Mouse (Mus musculus) intestine, embryonic 16.5 days (tissue): ENCODE data around the gene Gm20379. TPM values are rescaled to one million over a fixed set of nuclear protein-coding genes. Genes with fewer than 3 reads are reported as not detected.

Experiments
- ATAC-seq: fragments of 200-750 bp; cut with Nextera tagmentation; 2 replicates; pipeline ENCODE4 v1.8.0; 2017; ENCODE audit warnings: moderate TSS enrichment, moderate library complexity
- H3K27ac ChIP-seq: fragments of 300-500 bp; sonication (generic); 2 replicates; pipeline ENCODE4 v1.5.1; 2014; ENCODE audit warnings: mild to moderate bottlenecking, low read length
- H3K27me3 ChIP-seq: fragments of 300-500 bp; sonication (generic); replicated peaks from 2 replicates; pipeline ENCODE4 v1.6.1; 2014; ENCODE audit warnings: low read length, control low read depth, mixed read lengths; ENCODE audit not compliant: control insufficient read depth, insufficient read depth
- H3K36me3 ChIP-seq: fragments of 300-500 bp; sonication (generic); 2 replicates; pipeline ENCODE4 v1.6.1; 2014; ENCODE audit warnings: low read length, control low read depth; ENCODE audit not compliant: control insufficient read depth, insufficient read depth
- H3K4me1 ChIP-seq: fragments of 300-500 bp; sonication (generic); 2 replicates; pipeline ENCODE4 v1.6.1; 2014; ENCODE audit warnings: low read length, control low read depth, mixed read lengths; ENCODE audit not compliant: control insufficient read depth, insufficient read depth
- H3K4me2 ChIP-seq: fragments of 300-500 bp; sonication (generic); 2 replicates; pipeline ENCODE4 v1.6.1; 2014; ENCODE audit warnings: low read depth, low read length, control low read depth
- H3K4me3 ChIP-seq: fragments of 300-500 bp; sonication (generic); 2 replicates; pipeline ENCODE4 v1.5.1; 2014; ENCODE audit warnings: mild to moderate bottlenecking, low read length
- H3K9ac ChIP-seq: fragments of 300-500 bp; sonication (generic); 2 replicates; pipeline ENCODE4 v1.6.1; 2014; ENCODE audit warnings: low read depth, low read length
- H3K9me3 ChIP-seq: fragments of 300-500 bp; sonication (generic); 2 replicates; pipeline ENCODE4 v1.6.1; 2016; ENCODE audit warnings: low read length, control low read depth; ENCODE audit not compliant: control insufficient read depth
- WGBS: fragments of 180-500 bp; shearing (Covaris S2); extraction: QIAGEN DNeasy Blood & Tissue Kit; methylation state at CpG from one replicate; pipeline ENCODE4 v1.1.7; 2014; 5-methylcytosine and 5-hydroxymethylcytosine counted together
- polyA plus RNA-seq: library from polyadenylated mRNA; unstranded; fragments of >200 nt; fragmentation: Nextera tagmentation; extraction: Ambion mirVana; gene quantifications from 2 replicates; pipeline ENCODE4 v1.2.1, GENCODE M21; 2015

The Gm20379 gene
- polyA plus RNA-seq, 1 experiment from 2014 or later = 0.65 TPM

GRCm38 (mm10) chr13:92351100-92351499, 45.3 kb downstream of the Gm20379 start:
- Histone ChIP-seq H3K9me3 (no peaks in the 10 kb centered on the region), H3K4me1 (peaks cover 7% of the 10 kb centered on the region), H3K36me3 (no peaks in the 10 kb centered on the region), H3K9ac (no peak overlapping the region), H3K4me2 (no peak overlapping the region), H3K27me3 (no peaks in the 10 kb centered on the region), H3K4me3 (no peak overlapping the region), H3K27ac (no peak overlapping the region)
- no peak for ATAC-seq
- WGBS = 87% methylated on average over 6 of the region's 6 CpGs

- Histone ChIP-seq H3K4me2 (peak overlapping the region; percentile 63), H3K4me3 (peak overlapping the region; percentile 81), H3K27ac (peak overlapping the region; percentile 61), H3K36me3 (no peaks in the 10 kb centered on the region), H3K4me1 (peaks cover 14% of the 10 kb centered on the region), H3K27me3 (no peaks in the 10 kb centered on the region), H3K9me3 (no peaks in the 10 kb centered on the region), H3K9ac (peak overlapping the region; percentile 87)
- WGBS = 17% methylated on average over 4 of the region's 4 CpGs
- no peak; the same call in 1 of the 2 replicates for ATAC-seq
Measured at GRCm38 (mm10) chr13:92353956-92354355, 48.2 kb downstream of the Gm20379 start.

GRCm38 (mm10) chr13:92354456-92355271, 48.9 kb downstream of the Gm20379 start, which contains the start of the genes Dhfr and Msh3:
Gene Dhfr (plus strand): TSS chr13:92354726.
Gene Msh3 (minus strand): TSS chr13:92355003.
- H3K9me3 ChIP-seq = no peaks in the 10 kb centered on the region
- H3K4me1 ChIP-seq = peaks cover 14% of the 10 kb centered on the region
- peak; percentile 97 for ATAC-seq
- H3K9ac ChIP-seq = peak within 1 kb of the TSS; percentile 87
- peak within 1 kb of the TSS; percentile 92 for H3K4me2 ChIP-seq
- peak within 1 kb of the TSS; percentile 81 for H3K4me3 ChIP-seq
- H3K27ac ChIP-seq = peak within 1 kb of the TSS; percentile 94
- under 1% methylated on average over 76 of the region's 76 CpGs for WGBS
- H3K36me3 ChIP-seq = no peaks in the 10 kb centered on the region
- no peaks in the 10 kb centered on the region for H3K27me3 ChIP-seq

- Histone ChIP-seq H3K4me1 (peaks cover 14% of the 10 kb centered on the region), H3K27ac (peak overlapping the region; percentile 70), H3K4me3 (peak overlapping the region; percentile 81), H3K4me2 (peak overlapping the region; percentile 92), H3K27me3 (no peaks in the 10 kb centered on the region), H3K9ac (peak overlapping the region; percentile 78), H3K36me3 (no peaks in the 10 kb centered on the region), H3K9me3 (no peaks in the 10 kb centered on the region)
- under 1% methylated on average over 24 of the region's 24 CpGs for WGBS
- peak; percentile 49 for ATAC-seq
Measured at GRCm38 (mm10) chr13:92355272-92355643, 49.5 kb downstream of the Gm20379 start.

GRCm38 (mm10) chr13:92356376-92356775, 50.6 kb downstream of the Gm20379 start:
- Histone ChIP-seq H3K4me2 (peak overlapping the region; percentile 92), H3K9ac (no peak overlapping the region), H3K36me3 (no peaks in the 10 kb centered on the region), H3K9me3 (no peaks in the 10 kb centered on the region), H3K4me1 (peaks cover 14% of the 10 kb centered on the region), H3K4me3 (peak overlapping the region; percentile 81), H3K27ac (no peak overlapping the region), H3K27me3 (no peaks in the 10 kb centered on the region)
- no peak for ATAC-seq
- 75% methylated on average over 7 of the region's 7 CpGs for WGBS

Other genes with a start within 250 kb of the Gm20379 start
- gene Rasgrf2, start 174.3 kb upstream of the Gm20379 start, polyA plus RNA-seq = 3.2 and 4.1 TPM in 2 replicates
- gene Dhfr, start 48.7 kb downstream of the Gm20379 start, polyA plus RNA-seq = 15.8 and 17.8 TPM in 2 replicates
- gene Msh3, start 49.0 kb downstream of the Gm20379 start, polyA plus RNA-seq = 16.4 and 17.1 TPM in 2 replicates
- 0.10 and 0.20 TPM in 2 replicates for gene Ankrd34b, start 119.9 kb downstream of the Gm20379 start, polyA plus RNA-seq
- gene Fam151b, start 178.0 kb downstream of the Gm20379 start, polyA plus RNA-seq = not detected in 2 replicates
- 5.5 and 6.3 TPM in 2 replicates for gene Zfyve16, start 224.9 kb downstream of the Gm20379 start, polyA plus RNA-seq